Mouse (Mus musculus): ENCODE data around the gene Gm3033. TPM values are rescaled to one million over a fixed set of nuclear protein-coding genes. Genes with fewer than 3 reads are reported as not detected.
"Not testable (repeated sequence)": the region's sequence is repeated elsewhere in the genome, so short reads cannot be mapped to it uniquely, and the experiment has no call there.

Gene Gm3033
- polyA plus RNA-seq (2012; fragmentation: generic; extraction: Trizol): not detected
- long read RNA-seq, experiment 1: 0 reads
- long read RNA-seq, experiment 2: 0 reads

DNA sequence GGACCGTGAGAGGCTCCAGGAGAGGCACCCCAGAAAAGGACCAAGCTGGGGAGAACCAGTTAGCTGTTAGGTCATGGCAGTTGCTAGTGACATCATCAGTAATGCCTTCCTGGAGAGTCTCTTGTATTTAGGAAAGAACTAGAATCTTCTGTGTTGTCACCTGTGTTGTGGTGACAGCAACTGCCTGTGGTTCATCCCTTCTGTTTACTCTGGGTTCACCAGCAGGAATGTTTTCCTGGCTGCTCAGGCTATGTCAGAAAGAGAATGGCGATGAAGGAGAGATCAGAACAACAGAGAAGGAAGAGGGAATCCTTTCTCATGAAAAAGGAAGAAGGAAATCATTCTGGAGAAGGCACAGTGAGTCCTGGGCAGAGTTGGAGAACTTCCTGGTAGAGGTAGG lies at the start of gene Gm3033:
Gene Gm3033 (plus strand): TSS at position 301 of the 400 bp plus-strand sequence.
- not testable (repeated sequence) for H3K36me3 ChIP-seq (ENCODE audit: control insufficient read depth, insufficient read depth); H3K79me2 ChIP-seq (ENCODE audit: control insufficient read depth, insufficient read depth); H3ac ChIP-seq (ENCODE audit: control insufficient read depth, insufficient read length, low read depth); H3K79me3 ChIP-seq (ENCODE audit: low read depth); H3K4me3 ChIP-seq (ENCODE audit: insufficient read depth, poor library complexity, severe bottlenecking); H3K27me3 ChIP-seq (ENCODE audit: control insufficient read depth, insufficient read depth, insufficient read length)

DNA sequence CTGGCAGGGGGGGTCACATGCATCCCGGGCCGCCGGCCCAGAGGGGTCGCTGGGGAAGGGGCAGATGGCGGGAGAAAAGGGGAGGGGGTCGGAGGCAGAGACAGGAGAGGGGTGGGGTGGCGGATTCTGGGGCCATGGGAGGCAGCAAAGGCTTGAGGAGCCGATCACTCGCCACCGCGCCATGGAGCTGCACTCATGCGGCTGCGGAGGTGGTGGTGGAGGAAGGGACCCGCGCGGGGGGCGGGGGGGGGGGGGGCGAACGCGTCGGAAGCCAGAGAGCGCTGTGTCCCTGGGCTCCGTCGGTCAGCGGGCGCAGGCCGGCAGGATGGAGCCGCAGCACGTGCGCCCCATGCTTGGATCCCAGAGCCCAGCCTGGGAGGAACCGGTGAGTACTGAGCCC lies 36.3 kb upstream of the Gm3033 start, which contains the start of gene Gm3002:
Gene Gm3002 (plus strand): TSS at position 301 of the 400 bp plus-strand sequence.
- H3ac ChIP-seq (ENCODE audit: control insufficient read depth, insufficient read length, low read depth); H3K27me3 ChIP-seq (ENCODE audit: control insufficient read depth, insufficient read depth, insufficient read length); H3K79me2 ChIP-seq (ENCODE audit: control insufficient read depth, insufficient read depth); H3K4me3 ChIP-seq (ENCODE audit: insufficient read depth, poor library complexity, severe bottlenecking); H3K36me3 ChIP-seq (ENCODE audit: control insufficient read depth, insufficient read depth); H3K79me3 ChIP-seq (ENCODE audit: low read depth): not testable (repeated sequence)

GRCm38 (mm10) chr14:3883872-3884271 lies 37.8 kb downstream of the Gm3033 start, which contains the start of gene Gm2916:
Gm2916 (plus strand) TSS chr14:3884172.
- H3K36me3 ChIP-seq (ENCODE audit: control insufficient read depth, insufficient read depth); H3K27me3 ChIP-seq (ENCODE audit: control insufficient read depth, insufficient read depth, insufficient read length): not testable (repeated sequence)

More at GRCm38 (mm10) chr14:3883872-3884271, 37.8 kb downstream of the Gm3033 start, which contains the start of gene Gm2916:
- not testable (repeated sequence) for H3K79me2 ChIP-seq (ENCODE audit: control insufficient read depth, insufficient read depth); H3ac ChIP-seq (ENCODE audit: control insufficient read depth, insufficient read length, low read depth); H3K4me3 ChIP-seq (ENCODE audit: insufficient read depth, poor library complexity, severe bottlenecking); H3K79me3 ChIP-seq (ENCODE audit: low read depth)

Other genes starting within 250 kb of the Gm3033 start
- gene Gm3012, start 211.7 kb upstream of the Gm3033 start, polyA plus RNA-seq (2012; fragmentation: generic; extraction: Trizol): not detected
- 0.01 TPM for gene Gm3020, start 194.2 kb upstream of the Gm3033 start, polyA plus RNA-seq (2012; fragmentation: generic; extraction: Trizol)
- gene Gm3043, start 157.5 kb upstream of the Gm3033 start, polyA plus RNA-seq (2012; fragmentation: generic; extraction: Trizol): not detected
- gene Gm3002, start 36.2 kb upstream of the Gm3033 start, polyA plus RNA-seq (2012; fragmentation: generic; extraction: Trizol): not detected
- 0.07 TPM for gene Gm2916, start 37.9 kb downstream of the Gm3033 start, polyA plus RNA-seq (2012; fragmentation: generic; extraction: Trizol)
- gene Gm3029, start 85.5 kb downstream of the Gm3033 start, polyA plus RNA-seq (2012; fragmentation: generic; extraction: Trizol): not detected
- gene Gm3095, start 117.3 kb downstream of the Gm3033 start, polyA plus RNA-seq (2012; fragmentation: generic; extraction: Trizol): not detected
- gene Gm3099, start 152.1 kb downstream of the Gm3033 start, polyA plus RNA-seq (2012; fragmentation: generic; extraction: Trizol): not detected
- gene Gm5796, start 177.7 kb downstream of the Gm3033 start, polyA plus RNA-seq (2012; fragmentation: generic; extraction: Trizol): not detected
- gene Gm3115, start 237.9 kb downstream of the Gm3033 start, polyA plus RNA-seq (2012; fragmentation: generic; extraction: Trizol): not detected

All from C2C12 (cell line).